15 mouse cellular contexts compared by ENCODE assay signal in the genomic region with DNA sequence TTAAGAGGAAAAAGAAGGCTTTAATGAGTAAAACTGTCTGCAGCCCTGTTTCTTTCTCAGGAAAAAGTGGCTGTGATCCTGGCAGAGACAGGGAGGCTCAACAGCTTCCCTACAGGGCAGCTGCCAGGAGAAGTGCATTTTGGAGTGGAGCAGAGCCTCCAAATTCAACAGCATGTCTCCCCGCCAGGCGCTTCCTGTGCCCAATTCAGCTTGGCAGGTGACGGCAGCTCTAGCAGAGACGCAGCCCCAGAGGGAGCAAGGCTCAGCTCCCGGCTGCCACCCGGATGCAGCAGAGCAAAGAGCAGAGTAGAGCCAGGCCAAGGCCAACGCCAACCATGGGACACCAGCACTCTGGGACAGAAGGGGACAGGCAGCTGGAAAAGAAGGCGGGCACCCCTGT. TPM values are rescaled to one million over a fixed set of nuclear protein-coding genes. Genes with fewer than 3 reads are reported as not detected.
DNase-seq lines count a peak whose midpoint lies in the region; ATAC-seq and TF ChIP-seq lines count a peak whose summit lies in the region.
"Had no signal": no experiment of that assay in that cellular context is flagged by ENCODE, and none has a peak within 500 bp of the region (broad histone marks: within the 10 kb centered on the region; RNA-seq: fewer than 3 reads in every experiment).

No protein-coding gene starts in this region.

- peaks cover 45% of the 10 kb centered on the region for H3K27me3 ChIP-seq in embryonic facial prominence, embryonic 10.5 days (replicated peaks; ENCODE audit: low read depth, poor library complexity, severe bottlenecking)
- peaks cover 14% of the 10 kb centered on the region for H3K27me3 ChIP-seq in liver, embryonic 14.5 days (ENCODE audit: control insufficient read depth, insufficient read depth, low read length)

- peaks cover 21% of the 10 kb centered on the region for H3K4me1 ChIP-seq in embryonic facial prominence, embryonic 10.5 days
- peaks cover 50 to 63% of the 10 kb centered on the region in 2 experiments for H3K4me1 ChIP-seq in liver, embryonic 14.5 days (replicated peaks; ENCODE audit: control insufficient read depth in 2 of 2, insufficient read depth in 2 of 2, low read length in 1 of 2)
- H3K4me1 ChIP-seq: embryonic facial prominence, embryonic 15.5 days had no signal

- TF ChIP-seq EP300 in liver, embryonic 14.5 days (IDR thresholded peaks at IDR 0.05; ENCODE audit: low read depth): no peak

- no peak overlapping the region for H3K4me3 ChIP-seq in embryonic facial prominence, embryonic 10.5 days
- H3K4me3 ChIP-seq in liver, embryonic 14.5 days (ENCODE audit: insufficient read depth in 1 of 2, low read depth in 2 of 2, low read length in 2 of 2): peak overlapping the region; percentile 1 to 45; a peak in 2 of 4 replicates
- H3K4me3 ChIP-seq: embryonic facial prominence, embryonic 15.5 days; heart, embryonic 13.5 days; myocyte had no signal

- TF ChIP-seq CTCF in brain, embryonic 14.5 days (IDR thresholded peaks at IDR 0.05; ENCODE audit: borderline replicate concordance, extremely low read depth, insufficient read depth, insufficient read length): no peak
- no peak for TF ChIP-seq CTCF in liver, embryonic 14.5 days (IDR thresholded peaks at IDR 0.05; ENCODE audit: low read depth)

- H3K36me3 ChIP-seq in embryonic facial prominence, embryonic 10.5 days (replicated peaks): no peaks in the 10 kb centered on the region
- H3K36me3 ChIP-seq in liver, embryonic 14.5 days (replicated peaks; ENCODE audit: control insufficient read depth, insufficient read depth, low read depth): no peaks in the 10 kb centered on the region
- H3K36me3 ChIP-seq: embryonic facial prominence, embryonic 15.5 days; heart, embryonic 13.5 days had no signal

- no peaks in the 10 kb centered on the region for H3K9me3 ChIP-seq in embryonic facial prominence, embryonic 10.5 days
- H3K9me3 ChIP-seq in liver, embryonic 14.5 days (ENCODE audit: control insufficient read depth, low read length): no peaks in the 10 kb centered on the region
- H3K9me3 ChIP-seq: embryonic facial prominence, embryonic 15.5 days; heart, embryonic 13.5 days had no signal

- peak overlapping the region; percentile 86 for H3K4me2 ChIP-seq in liver, embryonic 14.5 days (ENCODE audit: low read depth)
- H3K4me2 ChIP-seq: embryonic facial prominence, embryonic 15.5 days had no signal

- WGBS in embryonic facial prominence, embryonic 10.5 days: 64% methylated on average over 8 of the region's 8 CpGs
- 49% methylated on average over 8 of the region's 8 CpGs for WGBS in liver, embryonic 14.5 days (ENCODE audit: insufficient replicate concordance)

- peak overlapping the region; percentile 76 for H3K9ac ChIP-seq in liver, embryonic 14.5 days (replicated peaks)
- H3K9ac ChIP-seq: embryonic facial prominence, embryonic 15.5 days; heart, embryonic 13.5 days had no signal

- no peak for ATAC-seq in liver, embryonic 14.5 days (ENCODE audit: insufficient read depth)

- DNase-seq in layer of hippocampus, adult 11-12 months (ENCODE audit: low spot score): peak; percentile 37
- no peak for DNase-seq in layer of hippocampus, adult 9-10 months (ENCODE audit: low spot score)
- peak; percentile 81 for DNase-seq in brain, embryonic 14.5 days (ENCODE audit: low read depth)
- no peak for DNase-seq in embryonic facial prominence, embryonic 10.5 days (ENCODE audit: low spot score)
- DNase-seq in liver, embryonic 14.5 days (ENCODE audit: low read depth in 3 of 3, low spot score in 3 of 3): no peak
- DNase-seq in natural killer cell, adult 2 months (ENCODE audit: low spot score in 2 of 2): no peak
- DNase-seq in embryo, embryonic 10.5 days (ENCODE audit: low spot score): no peak
- DNase-seq in heart, adult 8-10 months (ENCODE audit: low spot score): no peak
- DNase-seq: lung, postnatal 14 days had no signal

- peak overlapping the region; percentile 16 for H3K27ac ChIP-seq in embryonic facial prominence, embryonic 10.5 days (replicated peaks)
- peak overlapping the region; percentile 95 for H3K27ac ChIP-seq in liver, embryonic 14.5 days
- H3K27ac ChIP-seq: embryonic facial prominence, embryonic 15.5 days; heart, embryonic 13.5 days had no signal

- TF ChIP-seq POLR2A in brain, embryonic 14.5 days (IDR thresholded peaks at IDR 0.05; ENCODE audit: borderline replicate concordance, extremely low read depth, insufficient read depth, insufficient read length, poor library complexity, severe bottlenecking): no peak

RNA-seq across cellular contexts. Expression of gene 3100002H09Rik, which starts 3.4 kb away (rescaled TPM):
- 0.08 and 0.36 TPM in 2 replicates for polyA plus RNA-seq in brain, embryonic 14.5 days (2012; rRNA removed)
- 0.24 TPM in 1 of 2 replicates, not detected in the other for polyA plus RNA-seq in embryonic facial prominence, embryonic 10.5 days (2016; fragmentation: Nextera tagmentation; extraction: Ambion mirVana)
- polyA plus RNA-seq in liver, embryonic 14.5 days (2012; rRNA removed): not detected in 2 replicates
- polyA plus RNA-seq in liver, embryonic 14.5 days (2014; fragmentation: Nextera tagmentation; extraction: Ambion mirVana): not detected in 2 replicates
- total RNA-seq in heart, adult 8-10 months (2022): not detected
- total RNA-seq: ES-E14 had no signal
- polyA plus RNA-seq: myocyte; small intestine, adult 2 months; urinary bladder, adult 2 months had no signal

RNA-seq across cellular contexts. Expression of gene Pou3f1, which starts 49.4 kb away (rescaled TPM):
- 21.3 and 23.1 TPM in 2 replicates for polyA plus RNA-seq in brain, embryonic 14.5 days (2012; rRNA removed)
- 1.7 and 2.5 TPM in 2 replicates for polyA plus RNA-seq in embryonic facial prominence, embryonic 10.5 days (2016; fragmentation: Nextera tagmentation; extraction: Ambion mirVana)
- 0.01 and 0.02 TPM in 2 replicates for polyA plus RNA-seq in liver, embryonic 14.5 days (2012; rRNA removed)
- polyA plus RNA-seq in liver, embryonic 14.5 days (2014; fragmentation: Nextera tagmentation; extraction: Ambion mirVana): not detected in 2 replicates
- total RNA-seq in heart, adult 8-10 months (2022): under 1 TPM; 0.09 to 0.31 (median 0.14) TPM

Comparison
In these comparisons a context has a peak if more than half of its experiments do, and no peak if none do; other contexts are left out.
1. DNase-seq: peak in layer of hippocampus, adult 11-12 months (single experiment) and brain, embryonic 14.5 days (single experiment); none in layer of hippocampus, adult 9-10 months (single experiment), embryonic facial prominence, embryonic 10.5 days (single experiment), liver, embryonic 14.5 days (0 of 3), natural killer cell, adult 2 months (0 of 2), embryo, embryonic 10.5 days (single experiment) and heart, adult 8-10 months (single experiment).